Mouse (Mus musculus) layer of hippocampus, postnatal 10 days (tissue): ENCODE measurements around the gene Ptp4a2. TPM values are rescaled to one million over a fixed set of nuclear protein-coding genes. Genes with fewer than 3 reads are reported as not detected.
A peak's percentile ranks its signal among the peaks of the same experiment; 100 is the strongest.

Source experiments
- DNase-seq, 2 experiments: peaks; one replicate each; pipeline ENCODE4 v3.0.0; 2021; ENCODE audit warnings: low spot score in 2 of 2
- total RNA-seq, 2 experiments: library from RNA; stranded (reverse); gene quantifications; 2 replicates each; pipeline ENCODE4 v1.2.3; 2021

The Ptp4a2 gene
- total RNA-seq, 2 experiments from 2014 or later = 125 to 136 TPM

- DNase-seq = peak in 1 of 2 experiments; percentile 42
These were observed 15.7 kb upstream of the Ptp4a2 start for GRCm38 (mm10) chr4:129795151-129795860.

- no peak for DNase-seq
These were observed 15.2 kb upstream of the Ptp4a2 start for GRCm38 (mm10) chr4:129795861-129796260.

GRCm38 (mm10) chr4:129797985-129798384 lies 13.0 kb upstream of the Ptp4a2 start:
- DNase-seq = no peak

- no peak for DNase-seq
These were observed 7.7 kb upstream of the Ptp4a2 start for GRCm38 (mm10) chr4:129803368-129803767.

- DNase-seq = no peak
These were observed 6.0 kb upstream of the Ptp4a2 start for GRCm38 (mm10) chr4:129805059-129805458.

- no peak for DNase-seq
These were observed 818 bp downstream of the Ptp4a2 start for GRCm38 (mm10) chr4:129811605-129812468.

- DNase-seq = peak in 1 of 2 experiments; percentile 24
These were observed 6.6 kb downstream of the Ptp4a2 start for GRCm38 (mm10) chr4:129817591-129817990.

- DNase-seq = no peak
These were observed 7.6 kb downstream of the Ptp4a2 start for GRCm38 (mm10) chr4:129818506-129819195.

- peak; percentile 87 to 93 for DNase-seq
These were observed 8.8 kb downstream of the Ptp4a2 start for GRCm38 (mm10) chr4:129819712-129820336.

GRCm38 (mm10) chr4:129820417-129821086 lies 9.5 kb downstream of the Ptp4a2 start:
- DNase-seq = peak; percentile 63 to 76

GRCm38 (mm10) chr4:129821087-129821616 lies 10.1 kb downstream of the Ptp4a2 start:
- no peak for DNase-seq

GRCm38 (mm10) chr4:129822324-129822723 lies 11.3 kb downstream of the Ptp4a2 start:
- no peak for DNase-seq

- DNase-seq = no peak
These were observed 12.3 kb downstream of the Ptp4a2 start for GRCm38 (mm10) chr4:129823216-129823810.

- DNase-seq = no peak
These were observed 16.6 kb downstream of the Ptp4a2 start for GRCm38 (mm10) chr4:129827611-129828010.

GRCm38 (mm10) chr4:129828081-129828480 lies 17.1 kb downstream of the Ptp4a2 start:
- no peak for DNase-seq

GRCm38 (mm10) chr4:129829799-129830198 lies 18.8 kb downstream of the Ptp4a2 start:
- DNase-seq = no peak

- no peak for DNase-seq
These were observed 19.4 kb downstream of the Ptp4a2 start for GRCm38 (mm10) chr4:129830343-129830944.

- no peak for DNase-seq
These were observed 23.6 kb downstream of the Ptp4a2 start for GRCm38 (mm10) chr4:129834581-129834980.

- DNase-seq = no peak
These were observed 24.3 kb downstream of the Ptp4a2 start for GRCm38 (mm10) chr4:129835296-129835695.
